Mouse (Mus musculus) forebrain, embryonic 10.5 days (tissue): ENCODE data around the gene Lmx1b. TPM values are rescaled to one million over a fixed set of nuclear protein-coding genes. Genes with fewer than 3 reads are reported as not detected.
A peak's percentile ranks its signal among the peaks of the same experiment; 100 is the strongest.

Experiments used
- DNase-seq: peaks from one replicate; pipeline ENCODE4 v3.0.0-alpha.2; 2017; ENCODE audit warnings: low spot score; ENCODE audit errors: extremely low spot score
- H3K27ac ChIP-seq: fragments of 300-500 bp; sonication (generic); 2 replicates; pipeline ENCODE4 v1.5.1; 2016; ENCODE audit warnings: mild to moderate bottlenecking
- H3K27me3 ChIP-seq: fragments of 300-500 bp; sonication (generic); 2 replicates; pipeline ENCODE4 v1.6.1; 2016; ENCODE audit warnings: mild to moderate bottlenecking; ENCODE audit not compliant: poor library complexity, severe bottlenecking
- H3K36me3 ChIP-seq: fragments of 300-500 bp; sonication (generic); replicated peaks from 2 replicates; pipeline ENCODE4 v1.6.1; 2016; ENCODE audit warnings: mild to moderate bottlenecking, moderate library complexity
- H3K4me1 ChIP-seq: fragments of 300-500 bp; sonication (generic); 2 replicates; pipeline ENCODE4 v1.6.1; 2016
- H3K4me3 ChIP-seq: fragments of 300-500 bp; sonication (generic); 2 replicates; pipeline ENCODE4 v1.5.1; 2016; ENCODE audit warnings: mild to moderate bottlenecking, moderate library complexity
- H3K9me3 ChIP-seq: fragments of 300-500 bp; sonication (generic); 2 replicates; pipeline ENCODE4 v1.6.1; 2016; ENCODE audit warnings: mild to moderate bottlenecking, moderate library complexity
- WGBS: fragments of 180-500 bp; shearing (Covaris S2); methylation state at CpG from one replicate; pipeline ENCODE4 v1.1.7; 2016; 5-methylcytosine and 5-hydroxymethylcytosine counted together
- polyA plus RNA-seq: library from polyadenylated mRNA; unstranded; fragments of >200 nt; fragmentation: Nextera tagmentation; extraction: Ambion mirVana; gene quantifications from 2 replicates; pipeline ENCODE4 v1.2.1, GENCODE M21; 2016

The Lmx1b gene
- polyA plus RNA-seq, 1 experiment from 2014 or later, result 1.3 TPM

DNA sequence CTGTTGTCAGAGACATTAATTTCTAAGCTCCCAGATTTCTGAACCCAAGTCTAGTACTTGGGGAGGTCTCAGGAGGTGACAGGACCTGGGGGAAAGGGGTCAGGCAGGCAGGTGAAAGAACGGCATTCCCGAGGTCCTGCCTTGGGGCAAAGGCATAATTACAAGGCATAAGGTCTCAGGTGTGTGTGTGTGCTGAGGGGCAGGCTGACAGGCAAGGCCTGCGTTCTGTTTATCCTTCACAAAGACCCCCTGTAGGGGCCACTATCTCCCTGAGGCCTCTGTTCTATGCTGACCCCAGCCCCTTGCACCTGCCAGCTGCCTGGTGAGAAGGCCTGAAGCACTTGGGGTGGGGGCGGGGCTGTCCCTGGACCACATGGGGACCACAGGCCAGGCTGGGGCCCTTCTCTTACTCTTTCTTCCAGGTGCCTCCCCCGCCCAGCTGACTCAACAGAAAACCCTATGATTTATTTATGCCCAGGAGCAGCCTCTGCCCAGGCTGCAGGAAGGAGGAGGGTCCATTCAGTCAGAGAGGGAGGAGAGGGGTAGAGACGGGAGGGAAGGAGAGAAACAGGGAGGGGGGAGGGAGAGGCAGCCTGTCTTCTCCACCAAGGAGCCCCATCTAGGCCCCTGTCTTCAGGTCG, 35.3 kb downstream of the Lmx1b start:
- H3K4me3 ChIP-seq, result no peak overlapping the region
- DNase-seq, result no peak
- no peaks in the 10 kb centered on the region for H3K9me3 ChIP-seq
- WGBS, result 12% methylated on average over 7 of the region's 7 CpGs
- H3K4me1 ChIP-seq, result peaks cover 46% of the 10 kb centered on the region
- H3K27me3 ChIP-seq, result peaks cover 100% of the 10 kb centered on the region
- H3K36me3 ChIP-seq, result no peaks in the 10 kb centered on the region
- no peak overlapping the region for H3K27ac ChIP-seq

DNA sequence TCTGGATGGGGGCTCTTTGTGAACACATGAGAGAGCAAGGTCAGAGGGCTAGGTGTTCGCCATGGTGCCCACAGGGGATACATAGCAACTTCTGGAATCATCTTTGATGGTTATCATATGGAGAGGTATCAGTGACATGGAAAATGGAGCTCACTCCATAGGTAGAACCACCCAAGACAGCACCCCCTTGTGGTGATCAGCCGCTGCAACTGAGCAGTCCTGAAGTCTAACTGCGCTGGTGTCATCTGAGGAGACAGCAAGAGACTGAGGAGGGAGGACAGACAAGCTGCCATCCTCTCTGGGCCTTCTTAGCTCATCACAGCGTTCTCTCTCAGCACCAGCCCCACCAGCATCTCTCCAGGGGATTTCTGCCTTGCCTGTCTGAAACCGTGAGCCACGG, 39.8 kb downstream of the Lmx1b start:
- Histone ChIP-seq H3K36me3 (no peaks in the 10 kb centered on the region), H3K27ac (no peak overlapping the region), H3K4me3 (no peak overlapping the region), H3K4me1 (peaks cover 56% of the 10 kb centered on the region), H3K9me3 (no peaks in the 10 kb centered on the region), H3K27me3 (peaks cover 97% of the 10 kb centered on the region)
- DNase-seq, result no peak
- 62% methylated on average over 6 of the region's 6 CpGs for WGBS

DNA sequence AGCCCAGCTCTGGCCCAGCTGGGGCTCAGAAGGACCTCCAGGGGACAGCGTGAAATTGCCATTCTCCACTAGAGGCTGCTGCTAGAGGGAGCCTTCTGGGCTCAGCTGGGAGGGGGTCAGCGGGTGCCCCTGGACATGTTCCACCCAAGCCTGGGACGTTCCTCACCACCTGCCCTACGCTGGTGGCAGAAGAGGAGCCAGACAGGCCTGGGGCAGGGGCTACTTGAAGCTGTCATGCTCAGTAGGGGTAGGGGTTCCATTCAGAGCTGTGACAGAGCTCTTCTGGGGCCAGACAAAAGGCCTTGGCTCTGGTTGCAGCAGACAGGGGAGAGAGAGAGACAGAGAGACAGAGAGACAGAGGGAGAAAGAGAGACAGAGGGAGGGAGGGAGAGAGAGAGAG, 42.9 kb downstream of the Lmx1b start:
- Histone ChIP-seq H3K36me3 (no peaks in the 10 kb centered on the region), H3K27ac (peak overlapping the region; percentile 5; the same call in 1 of the 2 replicates), H3K9me3 (no peaks in the 10 kb centered on the region), H3K27me3 (peaks cover 97% of the 10 kb centered on the region), H3K4me3 (no peak overlapping the region), H3K4me1 (peaks cover 62% of the 10 kb centered on the region)
- no peak for DNase-seq
- WGBS, result 31% methylated on average over 4 of the region's 4 CpGs

DNA sequence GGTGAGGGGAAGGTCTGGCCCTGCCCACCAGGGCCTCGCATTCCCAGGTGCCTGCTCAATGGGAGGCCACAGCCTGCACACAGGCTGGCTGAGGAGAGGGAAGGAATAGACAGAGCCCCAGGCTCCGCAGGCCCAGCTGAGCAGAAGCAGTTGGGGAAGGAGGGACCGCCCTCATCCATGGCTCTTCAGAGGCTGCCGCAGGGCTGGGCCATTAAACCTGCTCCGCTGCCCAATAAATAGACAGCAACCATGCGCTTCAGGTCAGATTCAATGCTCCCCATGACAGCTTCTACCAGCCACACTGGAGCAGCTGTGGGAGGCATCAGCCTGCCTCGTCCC, 45.3 kb downstream of the Lmx1b start:
- no peak for DNase-seq
- peaks cover 97% of the 10 kb centered on the region for H3K27me3 ChIP-seq
- WGBS, result 8% methylated on average over 7 of the region's 7 CpGs

DNA sequence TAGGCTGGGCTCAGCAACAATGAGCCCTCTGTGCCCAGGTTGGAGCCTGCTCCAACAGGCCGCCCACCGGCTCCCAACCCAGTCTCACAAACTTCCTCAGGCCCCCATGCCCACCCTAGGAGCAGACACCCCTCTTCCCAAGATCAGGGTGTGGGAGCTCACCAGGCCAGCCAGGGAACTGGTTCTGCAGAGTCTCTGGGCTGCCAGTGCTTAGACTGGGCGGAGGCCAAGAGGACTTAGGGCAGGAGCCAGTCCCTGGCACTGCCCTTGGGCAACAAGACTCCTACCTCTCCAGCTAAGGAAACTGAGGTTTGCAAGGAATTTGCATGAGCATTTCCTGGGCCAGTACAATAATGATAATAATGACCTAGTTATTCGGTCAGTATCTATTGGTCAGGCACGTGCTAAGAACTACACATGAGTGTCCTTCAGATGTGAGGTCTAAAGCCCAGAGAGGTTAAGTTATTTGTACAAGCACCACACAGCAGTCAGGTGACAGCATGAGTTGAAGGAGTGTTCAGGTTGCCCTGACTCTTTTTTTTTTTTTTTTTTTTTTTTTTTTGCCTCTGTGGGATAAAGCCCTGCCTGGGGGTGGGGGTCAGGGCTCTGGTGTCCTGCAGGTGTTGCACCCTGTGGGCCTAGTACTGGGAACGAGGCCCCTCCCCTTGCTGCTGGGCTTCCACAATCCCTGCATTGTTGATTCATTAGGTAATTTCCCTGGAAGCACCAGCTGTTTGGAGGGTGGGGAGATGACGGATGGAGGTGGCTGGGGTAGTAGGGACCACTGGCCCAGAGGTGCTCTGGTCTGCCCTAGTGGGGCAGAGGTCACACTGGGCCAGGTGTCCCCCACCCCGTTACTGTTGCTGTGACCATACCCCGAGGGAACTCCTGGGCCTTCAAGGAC, 45.9 kb downstream of the Lmx1b start:
- Histone ChIP-seq H3K27me3 (peaks cover 100% of the 10 kb centered on the region), H3K27ac (peak overlapping the region; percentile 78), H3K9me3 (no peaks in the 10 kb centered on the region), H3K4me3 (no peak overlapping the region), H3K4me1 (peaks cover 65% of the 10 kb centered on the region), H3K36me3 (no peaks in the 10 kb centered on the region)
- 42% methylated on average over 9 of the region's 9 CpGs for WGBS
- no peak for DNase-seq

More for the DNA sequence above, 45.3 kb downstream of the Lmx1b start:
- Histone ChIP-seq H3K9me3 (no peaks in the 10 kb centered on the region), H3K36me3 (no peaks in the 10 kb centered on the region), H3K4me1 (peaks cover 65% of the 10 kb centered on the region), H3K4me3 (no peak overlapping the region), H3K27ac (peak overlapping the region; percentile 9; the same call in 1 of the 2 replicates)

DNA sequence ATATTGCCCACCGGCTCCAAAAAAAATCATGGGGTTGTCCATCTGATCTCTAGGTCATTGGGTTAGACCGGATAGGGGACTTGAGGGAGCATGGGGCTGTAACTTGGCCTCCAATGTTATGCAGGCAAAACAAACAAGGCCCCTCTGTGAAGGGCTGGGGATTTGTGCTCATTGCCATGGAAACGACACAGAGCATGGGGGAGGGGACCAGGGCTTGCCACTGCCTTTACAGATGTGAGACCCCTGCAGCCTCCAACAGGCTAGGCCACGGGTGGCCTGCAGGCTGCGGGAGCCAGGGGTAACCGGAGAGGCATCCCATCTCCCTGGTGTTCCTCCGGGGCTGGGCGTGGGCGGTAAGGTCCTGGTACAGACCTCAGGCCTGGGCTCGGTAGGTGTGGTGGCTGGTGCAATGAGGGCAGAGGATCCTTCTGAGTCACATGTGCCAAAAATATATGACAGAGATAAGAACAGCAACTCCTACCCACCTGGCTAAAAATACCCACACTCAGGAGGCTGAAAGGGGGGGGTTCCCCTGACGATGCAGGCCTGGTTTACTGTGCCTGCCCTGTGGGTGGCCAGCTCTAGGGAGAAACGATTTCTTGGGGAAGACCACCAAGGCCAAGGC, 47.3 kb downstream of the Lmx1b start:
- peaks cover 100% of the 10 kb centered on the region for H3K27me3 ChIP-seq
- peak overlapping the region; percentile 78 for H3K27ac ChIP-seq
- WGBS, result 3% methylated on average over 12 of the region's 12 CpGs
- H3K9me3 ChIP-seq, result no peaks in the 10 kb centered on the region
- H3K4me1 ChIP-seq, result peaks cover 66% of the 10 kb centered on the region
- peak; percentile 83 for DNase-seq
- H3K36me3 ChIP-seq, result no peaks in the 10 kb centered on the region
- peak overlapping the region; percentile 4 for H3K4me3 ChIP-seq

DNA sequence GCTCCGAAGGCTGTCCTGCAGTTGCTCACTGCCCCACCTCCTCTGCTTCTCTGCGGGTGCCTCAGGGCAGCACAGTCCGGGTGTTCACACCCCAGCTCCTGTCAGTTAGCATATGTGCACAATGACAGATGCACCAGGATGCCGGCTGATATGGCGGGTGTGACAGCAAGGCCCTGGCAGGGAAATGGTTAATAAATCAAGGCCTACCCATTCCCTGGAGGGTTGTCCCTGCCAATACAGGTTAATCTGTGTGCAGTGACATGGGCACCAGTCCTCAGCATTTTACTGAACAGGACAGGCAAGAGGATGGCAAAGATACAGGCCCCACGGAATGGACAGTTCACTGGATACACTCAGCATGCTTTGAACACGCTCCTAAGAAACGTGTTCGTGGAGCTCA, 51.0 kb downstream of the Lmx1b start:
- WGBS, result 83% methylated on average over 9 of the region's 9 CpGs
- peaks cover 100% of the 10 kb centered on the region for H3K27me3 ChIP-seq
- no peaks in the 10 kb centered on the region for H3K9me3 ChIP-seq
- no peak overlapping the region for H3K27ac ChIP-seq
- no peaks in the 10 kb centered on the region for H3K36me3 ChIP-seq
- no peak for DNase-seq
- peaks cover 61% of the 10 kb centered on the region for H3K4me1 ChIP-seq
- H3K4me3 ChIP-seq, result no peak overlapping the region

DNA sequence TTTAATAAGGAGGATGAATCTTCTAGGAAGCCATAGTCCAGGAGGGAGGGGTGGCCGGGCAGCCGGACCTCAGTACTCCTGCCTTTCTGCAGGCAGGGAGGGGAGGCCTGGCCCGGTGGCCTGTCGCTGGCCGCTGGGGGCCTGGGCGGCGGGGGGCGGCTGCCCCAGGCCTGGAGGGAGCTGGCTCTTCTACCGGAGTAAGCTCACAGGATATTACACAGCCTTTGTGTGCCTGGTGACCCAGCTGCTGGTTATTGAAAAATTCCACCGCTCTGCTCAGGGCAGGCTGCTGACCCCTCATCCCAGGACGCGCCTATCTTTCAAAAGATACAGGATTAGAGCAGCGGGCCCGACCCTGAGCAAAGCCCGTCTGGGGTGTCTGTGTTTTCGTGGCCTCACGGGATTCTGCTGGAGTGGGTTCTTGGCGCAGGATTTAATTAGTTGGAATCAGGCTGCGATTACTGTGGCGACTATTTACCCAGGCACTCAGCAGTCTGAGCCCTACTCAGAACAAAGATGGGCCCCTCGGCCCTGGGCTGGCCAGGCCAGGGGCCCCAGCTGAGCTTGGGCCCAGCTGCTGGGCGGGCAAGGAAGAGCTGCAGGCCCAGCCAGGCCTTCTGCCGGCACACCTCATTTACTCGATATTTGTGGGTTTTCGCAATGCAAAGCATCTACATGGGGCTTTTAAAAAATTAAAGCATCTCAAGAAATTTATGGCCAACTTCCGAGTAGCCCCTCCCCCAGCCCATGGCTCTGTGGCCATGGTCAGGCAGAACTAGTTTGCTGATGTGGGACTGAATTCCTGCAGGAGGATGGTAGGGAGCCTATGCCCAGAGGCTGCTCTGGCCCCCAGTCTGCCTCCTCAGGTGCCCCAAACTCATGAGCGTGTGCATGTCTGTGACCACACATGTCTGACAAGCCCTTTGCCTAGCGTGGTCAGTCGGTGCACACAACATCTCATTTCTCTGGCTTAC, 55.1 kb downstream of the Lmx1b start:
- 13% methylated on average over 29 of the region's 29 CpGs for WGBS
- peak overlapping the region; percentile 26 for H3K4me3 ChIP-seq
- peaks cover 69% of the 10 kb centered on the region for H3K4me1 ChIP-seq
- H3K9me3 ChIP-seq, result no peaks in the 10 kb centered on the region
- peak overlapping the region; percentile 81 for H3K27ac ChIP-seq
- DNase-seq, result peak; percentile 60
- peaks cover 100% of the 10 kb centered on the region for H3K27me3 ChIP-seq
- no peaks in the 10 kb centered on the region for H3K36me3 ChIP-seq

DNA sequence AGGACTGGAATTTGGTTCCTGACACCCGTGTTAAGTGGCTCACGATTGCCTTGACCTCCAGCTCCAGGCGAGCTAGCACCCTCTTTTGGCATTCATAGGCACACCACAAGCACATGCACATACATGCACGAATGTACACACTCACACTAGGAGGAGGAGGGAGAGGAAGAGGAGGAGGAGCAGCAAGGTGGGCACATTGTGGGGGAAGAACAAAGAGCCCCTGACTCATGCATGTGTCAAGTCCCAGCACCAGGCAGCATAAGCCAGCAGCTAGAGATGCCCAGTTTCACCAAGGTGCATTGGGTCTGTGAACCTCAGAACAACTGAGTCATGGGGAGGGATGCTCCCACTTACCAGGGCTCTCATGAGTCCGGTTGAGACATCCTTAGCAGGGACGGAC, 56.5 kb downstream of the Lmx1b start:
- no peak for DNase-seq
- 12% methylated on average over 6 of the region's 6 CpGs for WGBS
- Histone ChIP-seq H3K9me3 (no peaks in the 10 kb centered on the region), H3K4me1 (peaks cover 68% of the 10 kb centered on the region), H3K4me3 (no peak overlapping the region), H3K27me3 (peaks cover 100% of the 10 kb centered on the region), H3K27ac (peak overlapping the region; percentile 11; the same call in 1 of the 2 replicates), H3K36me3 (no peaks in the 10 kb centered on the region)

DNA sequence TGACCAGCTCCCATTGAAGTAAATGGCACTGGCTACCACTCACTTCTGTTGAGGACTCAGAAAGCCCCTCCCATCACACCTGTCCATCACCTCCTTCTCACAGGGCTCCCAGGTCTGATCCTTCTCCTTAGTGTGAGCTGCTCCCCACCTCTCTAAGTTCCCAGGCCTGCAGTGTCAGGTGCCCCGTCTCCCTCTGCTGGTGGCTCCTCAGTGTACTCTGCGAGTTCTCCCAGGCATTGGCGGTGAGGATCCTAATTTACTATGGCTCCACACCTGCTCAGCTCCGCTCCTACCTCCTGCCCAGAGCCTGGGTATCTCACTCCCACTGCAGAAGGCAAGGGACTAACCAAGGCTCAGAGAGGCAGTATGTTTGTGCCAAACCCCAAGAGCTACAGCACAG, 57.0 kb downstream of the Lmx1b start:
- H3K27ac ChIP-seq, result 0 out of 2 replicates have a peak overlapping the region, but pooled peaks have one; percentile 11

DNA sequence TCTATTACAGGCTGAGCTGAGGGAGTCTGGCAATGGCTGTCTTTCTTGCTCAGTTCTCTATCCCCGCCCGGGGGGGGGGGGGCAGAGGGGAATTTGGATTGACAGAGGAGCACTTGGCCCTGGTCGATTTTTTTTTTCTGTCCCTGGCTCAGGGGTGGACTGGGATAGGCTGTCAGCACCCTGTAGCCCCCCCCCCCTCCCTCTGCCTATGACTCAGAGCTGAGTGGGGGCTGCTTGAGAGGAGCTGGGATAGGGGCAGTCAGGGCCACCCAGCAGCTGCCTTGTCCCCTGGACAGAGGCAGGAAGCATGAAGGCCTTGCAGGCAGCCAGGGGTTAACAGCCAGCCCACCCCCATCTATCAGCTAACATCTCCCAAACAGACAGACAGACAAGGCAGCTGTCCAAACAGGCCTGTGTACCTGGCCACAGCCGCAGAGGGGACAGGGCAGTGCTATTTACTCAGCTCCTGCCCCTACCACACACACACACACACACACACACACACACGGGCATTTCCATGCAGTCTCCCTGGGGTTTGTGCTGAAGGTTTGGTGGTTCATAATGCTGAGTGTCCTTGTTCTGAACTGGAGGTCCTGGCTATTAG, 57.8 kb downstream of the Lmx1b start:
- Histone ChIP-seq H3K4me1 (peaks cover 68% of the 10 kb centered on the region), H3K27me3 (peaks cover 100% of the 10 kb centered on the region), H3K27ac (0 out of 2 replicates have a peak overlapping the region, but pooled peaks have one; percentile 35), H3K4me3 (no peak overlapping the region), H3K9me3 (no peaks in the 10 kb centered on the region), H3K36me3 (no peaks in the 10 kb centered on the region)
- DNase-seq, result no peak
- 7% methylated on average over 5 of the region's 5 CpGs for WGBS

More for the DNA sequence above, 57.0 kb downstream of the Lmx1b start:
- 9% methylated on average over 4 of the region's 4 CpGs for WGBS
- Histone ChIP-seq H3K27me3 (peaks cover 100% of the 10 kb centered on the region), H3K4me1 (peaks cover 68% of the 10 kb centered on the region), H3K4me3 (no peak overlapping the region), H3K36me3 (no peaks in the 10 kb centered on the region), H3K9me3 (no peaks in the 10 kb centered on the region)
- peak; percentile 30 for DNase-seq
